Mouse (Mus musculus) liver, embryonic 16.5 days (tissue): ENCODE results near the gene Pofut2. TPM values are rescaled to one million over a fixed set of nuclear protein-coding genes. Genes with fewer than 3 reads are reported as not detected.

Source experiments
- ATAC-seq: fragments of 200-750 bp; cut with Nextera tagmentation; 2 replicates; pipeline ENCODE4 v1.8.0; 2017; ENCODE audit warnings: low read depth, mild to moderate bottlenecking, moderate number of reproducible peaks, moderate library complexity
- H3K27ac ChIP-seq: fragments of 300-500 bp; sonication (generic); 2 replicates; pipeline ENCODE4 v1.5.1; 2014; ENCODE audit warnings: mild to moderate bottlenecking, low read length
- H3K27me3 ChIP-seq: fragments of 300-500 bp; sonication (generic); 2 replicates; pipeline ENCODE4 v1.6.1; 2014; ENCODE audit warnings: low read depth, low read length, mixed read lengths; ENCODE audit not compliant: control insufficient read depth, insufficient read depth
- H3K36me3 ChIP-seq: fragments of 300-500 bp; sonication (generic); 2 replicates; pipeline ENCODE4 v1.6.1; 2014; ENCODE audit warnings: mild to moderate bottlenecking; ENCODE audit not compliant: control insufficient read depth, insufficient read depth
- H3K4me1 ChIP-seq: fragments of 300-500 bp; sonication (generic); 2 replicates; pipeline ENCODE4 v1.6.1; 2014; ENCODE audit warnings: low read depth, low read length, mixed read lengths; ENCODE audit not compliant: control insufficient read depth
- H3K4me2 ChIP-seq: fragments of 300-500 bp; sonication (generic); 2 replicates; pipeline ENCODE4 v1.6.1; 2014; ENCODE audit warnings: low read depth, low read length, mixed read lengths
- H3K4me3 ChIP-seq: fragments of 300-500 bp; sonication (generic); 2 replicates; pipeline ENCODE4 v1.5.1; 2014; ENCODE audit warnings: low read depth, mild to moderate bottlenecking, low read length
- H3K9ac ChIP-seq: fragments of 300-500 bp; sonication (generic); 2 replicates; pipeline ENCODE4 v1.6.1; 2014; ENCODE audit warnings: low read depth, low read length
- H3K9me3 ChIP-seq: fragments of 300-500 bp; sonication (generic); replicated peaks from 2 replicates; pipeline ENCODE4 v1.6.1; 2016; ENCODE audit warnings: low read length; ENCODE audit not compliant: control insufficient read depth
- WGBS: fragments of 180-500 bp; shearing (Covaris S2); extraction: QIAGEN DNeasy Blood & Tissue Kit; methylation state at CpG from one replicate; pipeline ENCODE4 v1.1.7; 2014; ENCODE audit not compliant: insufficient replicate concordance; 5-methylcytosine and 5-hydroxymethylcytosine counted together
- polyA plus RNA-seq: library from polyadenylated mRNA; unstranded; fragments of >200 nt; fragmentation: Nextera tagmentation; extraction: Ambion mirVana; gene quantifications from 2 replicates; pipeline ENCODE4 v1.2.1, GENCODE M21; 2015

Pofut2 gene
- polyA plus RNA-seq, 1 experiment from 2014 or later = 25.2 TPM

DNA sequence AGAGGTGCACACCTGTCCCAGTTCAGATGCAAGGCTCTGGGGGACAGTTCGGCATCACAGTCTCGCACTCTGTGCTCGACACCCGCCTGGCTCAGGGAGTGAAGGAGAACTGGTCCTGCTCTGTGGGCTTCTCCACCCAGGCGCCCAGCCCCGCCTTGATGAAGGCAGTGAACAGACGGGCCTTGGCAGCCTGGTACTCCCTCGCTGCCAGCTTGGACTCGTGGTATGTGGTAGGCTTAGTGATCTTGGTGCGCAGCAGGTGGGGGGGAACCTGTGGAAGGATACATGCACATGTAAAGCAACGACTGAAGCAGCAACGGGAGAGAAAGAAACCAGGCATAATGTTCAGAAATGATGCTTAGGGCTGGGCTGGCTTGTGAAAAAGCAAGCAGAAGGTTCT, 35.7 kb downstream of the Pofut2 start:
- no peak overlapping the region for H3K4me2 ChIP-seq
- WGBS = 75% methylated on average over 12 of the region's 12 CpGs
- H3K9me3 ChIP-seq = no peaks in the 10 kb centered on the region
- no peak overlapping the region for H3K27ac ChIP-seq
- H3K36me3 ChIP-seq = no peaks in the 10 kb centered on the region
- peaks cover 14% of the 10 kb centered on the region for H3K4me1 ChIP-seq
- H3K4me3 ChIP-seq = no peak overlapping the region
- no peak for ATAC-seq
- no peaks in the 10 kb centered on the region for H3K27me3 ChIP-seq
- no peak overlapping the region for H3K9ac ChIP-seq

DNA sequence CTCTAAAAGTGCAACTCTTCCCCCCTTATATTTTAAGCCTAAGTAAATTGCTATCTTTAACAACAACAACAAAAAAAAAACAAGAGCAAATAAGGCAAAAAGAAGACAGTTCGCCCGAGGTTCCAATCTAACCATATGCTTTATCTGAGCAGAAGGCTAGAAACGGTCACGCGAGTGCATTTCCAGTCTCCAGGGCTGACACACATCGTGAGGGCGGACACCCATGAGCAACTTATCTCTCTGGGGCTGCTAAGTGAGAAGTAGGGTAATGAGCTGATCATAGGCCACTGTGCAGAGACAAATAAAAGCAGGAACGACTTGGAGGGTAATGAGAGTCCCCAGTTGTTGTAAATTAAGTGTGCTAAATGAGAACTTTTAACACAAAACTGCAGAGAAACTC, 39.6 kb downstream of the Pofut2 start:
- Histone ChIP-seq H3K36me3 (no peaks in the 10 kb centered on the region), H3K4me1 (peaks cover 31% of the 10 kb centered on the region), H3K4me3 (no peak overlapping the region), H3K27me3 (no peaks in the 10 kb centered on the region), H3K9ac (no peak overlapping the region), H3K4me2 (no peak overlapping the region), H3K27ac (no peak overlapping the region), H3K9me3 (no peaks in the 10 kb centered on the region)
- WGBS = 21% methylated on average over 8 of the region's 8 CpGs
- ATAC-seq = peak; percentile 75

DNA sequence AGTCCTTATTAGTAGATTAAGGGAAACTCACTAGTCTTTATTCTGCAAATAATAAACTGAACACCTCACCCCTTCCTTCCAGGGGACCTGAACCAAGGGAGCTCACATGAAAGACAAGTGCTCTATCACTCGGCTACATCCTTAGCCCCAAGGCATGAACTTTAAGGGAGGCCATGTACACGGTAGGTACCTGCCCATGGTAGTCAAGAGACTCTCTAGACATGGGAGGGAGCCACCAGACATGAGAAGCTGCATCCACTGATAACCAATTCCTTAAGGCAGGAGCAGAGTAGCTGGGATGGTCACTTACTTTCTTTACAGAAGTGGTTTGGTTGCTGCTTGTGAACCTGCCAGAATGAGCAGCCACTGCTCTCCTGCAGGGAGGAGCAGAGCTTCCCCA, 40.2 kb downstream of the Pofut2 start:
- 39% methylated on average over 2 of the region's 2 CpGs for WGBS
- no peak for ATAC-seq
- no peaks in the 10 kb centered on the region for H3K9me3 ChIP-seq
- H3K27me3 ChIP-seq = no peaks in the 10 kb centered on the region
- no peak overlapping the region for H3K9ac ChIP-seq
- no peak overlapping the region for H3K4me2 ChIP-seq
- peaks cover 31% of the 10 kb centered on the region for H3K4me1 ChIP-seq
- H3K27ac ChIP-seq = no peak overlapping the region
- no peak overlapping the region for H3K4me3 ChIP-seq
- H3K36me3 ChIP-seq = no peaks in the 10 kb centered on the region

- Histone ChIP-seq H3K4me1 (peaks cover 31% of the 10 kb centered on the region), H3K4me2 (no peak overlapping the region), H3K9me3 (no peaks in the 10 kb centered on the region), H3K36me3 (no peaks in the 10 kb centered on the region), H3K4me3 (no peak overlapping the region), H3K27ac (peak overlapping the region; percentile 69; the same call in 1 of the 2 replicates), H3K9ac (no peak overlapping the region), H3K27me3 (no peaks in the 10 kb centered on the region)
- peak; percentile 27; the same call in 1 of the 2 replicates for ATAC-seq
- 42% methylated on average over 8 of the region's 8 CpGs for WGBS
Measured at GRCm38 (mm10) chr10:77300237-77300933, 41.4 kb downstream of the Pofut2 start.

DNA sequence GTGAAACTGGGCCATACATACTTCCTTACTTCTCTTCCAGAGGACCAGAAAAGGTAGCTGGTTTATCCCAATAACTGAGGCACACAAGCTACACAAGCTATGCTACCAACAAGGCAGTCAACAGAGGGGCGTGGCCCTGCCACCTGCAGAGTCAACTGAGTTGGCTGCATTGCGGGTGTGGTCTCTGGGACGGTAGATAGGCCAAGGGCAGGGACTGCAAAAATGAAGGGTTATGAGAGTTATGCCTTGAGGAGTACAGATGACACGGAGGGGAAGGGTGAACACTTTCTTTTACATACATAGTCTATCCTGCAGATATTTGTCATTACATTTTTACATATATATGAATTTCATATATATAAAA, 41.9 kb downstream of the Pofut2 start:
- Histone ChIP-seq H3K9ac (no peak overlapping the region), H3K27ac (peak overlapping the region; percentile 69; the same call in 1 of the 2 replicates), H3K36me3 (no peaks in the 10 kb centered on the region), H3K4me3 (no peak overlapping the region), H3K4me1 (peaks cover 31% of the 10 kb centered on the region), H3K9me3 (no peaks in the 10 kb centered on the region), H3K4me2 (no peak overlapping the region), H3K27me3 (no peaks in the 10 kb centered on the region)
- 25% methylated on average over 4 of the region's 4 CpGs for WGBS
- peak; percentile 90 for ATAC-seq

GRCm38 (mm10) chr10:77304362-77304761, 45.3 kb downstream of the Pofut2 start:
- no peak for ATAC-seq
- WGBS = 51% methylated on average over 3 of the region's 3 CpGs
- no peak overlapping the region for H3K4me3 ChIP-seq
- H3K9me3 ChIP-seq = no peaks in the 10 kb centered on the region
- peaks cover 20% of the 10 kb centered on the region for H3K4me1 ChIP-seq
- H3K9ac ChIP-seq = no peak overlapping the region
- H3K36me3 ChIP-seq = no peaks in the 10 kb centered on the region
- no peak overlapping the region for H3K4me2 ChIP-seq
- no peaks in the 10 kb centered on the region for H3K27me3 ChIP-seq
- H3K27ac ChIP-seq = no peak overlapping the region

DNA sequence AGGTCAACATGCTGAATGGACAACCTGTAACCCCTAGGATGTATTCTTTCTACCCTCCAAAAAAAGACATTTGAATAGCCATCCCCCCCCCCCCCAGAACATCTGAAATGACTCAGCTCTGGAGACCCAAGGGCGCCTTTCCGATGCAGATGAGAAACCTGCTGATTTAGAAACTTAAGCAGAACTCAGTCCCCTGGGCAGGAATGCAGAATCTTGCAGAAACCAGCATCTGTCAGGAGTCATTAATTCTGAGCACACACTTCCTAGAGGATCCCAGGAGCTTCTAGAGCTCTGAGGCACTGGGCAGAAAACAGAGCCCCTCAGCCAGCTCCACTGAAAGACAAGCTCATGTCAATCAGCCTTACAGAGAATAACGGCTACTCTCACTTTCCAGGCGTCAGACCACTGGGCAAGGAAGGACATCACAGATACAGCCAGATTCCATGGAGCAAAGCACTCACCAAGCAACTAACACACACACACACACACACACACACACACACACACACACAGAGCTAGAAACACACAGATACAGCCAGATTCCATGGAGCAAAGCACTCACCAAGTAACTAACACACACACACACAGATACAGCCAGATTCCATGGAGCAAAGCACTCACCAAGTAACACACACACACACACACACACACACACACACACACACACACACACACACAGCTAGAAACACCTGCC, 46.0 kb downstream of the Pofut2 start:
- peaks cover 14% of the 10 kb centered on the region for H3K4me1 ChIP-seq
- H3K9me3 ChIP-seq = no peaks in the 10 kb centered on the region
- H3K9ac ChIP-seq = no peak overlapping the region
- WGBS = 65% methylated on average over 4 of the region's 4 CpGs
- no peaks in the 10 kb centered on the region for H3K36me3 ChIP-seq
- H3K27ac ChIP-seq = no peak overlapping the region
- ATAC-seq = no peak
- no peak overlapping the region for H3K4me2 ChIP-seq
- H3K27me3 ChIP-seq = no peaks in the 10 kb centered on the region
- H3K4me3 ChIP-seq = no peak overlapping the region

- H3K9ac ChIP-seq = no peak overlapping the region
- H3K27me3 ChIP-seq = no peaks in the 10 kb centered on the region
- H3K4me3 ChIP-seq = no peak overlapping the region
- H3K36me3 ChIP-seq = no peaks in the 10 kb centered on the region
- WGBS = 66% methylated on average over 8 of the region's 8 CpGs
- H3K9me3 ChIP-seq = no peaks in the 10 kb centered on the region
- H3K4me1 ChIP-seq = peaks cover 6% of the 10 kb centered on the region
- ATAC-seq = no peak
- H3K4me2 ChIP-seq = no peak overlapping the region
- no peak overlapping the region for H3K27ac ChIP-seq
Measured at GRCm38 (mm10) chr10:77305766-77306165, 46.7 kb downstream of the Pofut2 start.

GRCm38 (mm10) chr10:77308978-77309377, 50.0 kb downstream of the Pofut2 start:
- H3K27me3 ChIP-seq = no peaks in the 10 kb centered on the region
- no peak overlapping the region for H3K4me3 ChIP-seq
- H3K4me1 ChIP-seq = no peaks in the 10 kb centered on the region
- no peak overlapping the region for H3K27ac ChIP-seq
- no peaks in the 10 kb centered on the region for H3K36me3 ChIP-seq
- WGBS = 70% methylated on average over 10 of the region's 10 CpGs
- H3K9me3 ChIP-seq = no peaks in the 10 kb centered on the region
- no peak overlapping the region for H3K4me2 ChIP-seq
- ATAC-seq = no peak
- H3K9ac ChIP-seq = no peak overlapping the region
